Mouse (Mus musculus): ENCODE measurements around the gene Rcor1.

GRCm38 (mm10) chr12:111085579-111085978 lies 46.4 kb downstream of the Rcor1 start:
- TF ChIP-seq CTCF (IDR thresholded peaks at IDR 0.05; ENCODE audit: control insufficient read depth, insufficient read depth, low read length) (no peak), POLR2A (IDR thresholded peaks at IDR 0.05; ENCODE audit: borderline replicate concordance, control insufficient read depth, low read depth, low read length) (no peak)

Data from bone marrow, adult 2 months (tissue).